Mouse (Mus musculus) R1 (cell line): ENCODE results near the gene Nrbf2.

Source experiments
- DNase-seq: peaks from one replicate; pipeline ENCODE4 v3.0.0-alpha.2; 2018; ENCODE audit warnings: low read depth, low spot score

Nrbf2 gene

DNA sequence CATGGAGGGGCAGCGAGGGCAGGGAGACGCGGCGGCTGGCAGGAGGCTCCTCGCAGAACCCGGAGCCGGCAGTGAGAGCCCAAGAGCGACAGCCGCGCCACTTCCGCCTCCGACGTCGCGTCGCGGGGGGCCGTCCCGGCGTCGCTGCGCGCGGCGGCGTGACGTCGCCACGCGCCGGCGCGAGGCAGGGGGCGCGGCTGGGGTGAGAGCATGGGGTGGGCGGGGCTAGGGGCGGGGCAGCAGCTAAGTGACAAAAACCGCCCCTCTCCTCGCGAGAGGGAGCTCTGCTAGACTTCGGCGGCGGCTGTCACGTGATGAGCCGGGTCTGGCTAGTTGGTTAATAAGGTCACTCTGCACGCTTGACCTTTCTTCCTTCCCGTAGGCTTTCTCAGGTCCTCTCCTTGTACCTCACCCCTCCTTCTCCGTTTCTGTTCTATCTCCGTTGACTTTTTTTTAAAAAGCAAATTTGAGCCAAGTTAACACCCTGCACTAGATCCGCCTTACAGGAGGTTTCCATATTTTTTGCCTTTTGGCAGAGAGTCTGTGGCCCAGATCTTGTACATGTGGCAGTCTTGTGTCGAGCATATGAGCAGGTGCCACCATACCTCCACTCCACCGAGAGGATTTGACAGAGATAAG is at the start of gene Nrbf2:
Gene Nrbf2 (minus strand): TSS at position 130 of the 639 bp plus-strand sequence.
- DNase-seq = peak; percentile 95

DNA sequence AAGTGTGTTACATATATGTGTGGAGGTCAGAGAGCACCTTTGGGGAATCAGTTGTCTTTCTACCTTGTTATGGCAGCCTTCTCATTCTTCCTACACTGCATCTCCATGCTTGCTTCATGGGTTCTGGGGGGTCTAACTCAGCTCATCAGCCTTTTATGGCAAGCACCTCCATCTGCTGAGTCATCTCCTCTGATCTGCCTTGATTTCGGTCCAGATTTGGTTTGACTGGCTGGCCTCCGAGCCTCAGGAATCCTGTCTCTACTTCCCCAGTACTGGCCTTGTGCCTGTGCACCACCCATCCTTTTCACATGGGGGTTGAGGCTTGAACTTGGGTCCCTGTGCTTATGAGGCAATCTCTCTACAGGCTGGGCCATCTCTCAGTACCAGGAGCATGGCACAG is 45.5 kb upstream of the Nrbf2 start:
- DNase-seq = no peak

DNA sequence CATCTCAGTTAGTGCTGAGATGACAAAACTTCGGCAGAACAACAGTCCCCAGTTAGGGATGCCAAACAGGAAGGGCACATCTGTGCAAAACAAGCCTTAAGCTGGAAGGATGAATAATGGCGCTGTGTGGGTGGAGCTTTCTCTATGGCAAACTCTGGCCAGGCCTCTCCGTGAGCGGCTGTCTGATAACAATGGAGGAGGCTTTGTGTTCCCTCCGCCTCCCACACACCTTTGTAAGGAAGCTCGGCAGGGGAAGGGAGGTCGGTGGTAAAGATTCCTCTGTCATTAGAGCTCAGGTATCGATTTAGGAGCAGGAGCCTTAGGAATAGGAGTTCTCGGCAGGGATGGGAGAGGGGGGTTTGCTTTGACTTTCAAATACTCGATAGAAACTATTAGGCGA is 44.6 kb upstream of the Nrbf2 start:
- DNase-seq = peak; percentile 87

DNA sequence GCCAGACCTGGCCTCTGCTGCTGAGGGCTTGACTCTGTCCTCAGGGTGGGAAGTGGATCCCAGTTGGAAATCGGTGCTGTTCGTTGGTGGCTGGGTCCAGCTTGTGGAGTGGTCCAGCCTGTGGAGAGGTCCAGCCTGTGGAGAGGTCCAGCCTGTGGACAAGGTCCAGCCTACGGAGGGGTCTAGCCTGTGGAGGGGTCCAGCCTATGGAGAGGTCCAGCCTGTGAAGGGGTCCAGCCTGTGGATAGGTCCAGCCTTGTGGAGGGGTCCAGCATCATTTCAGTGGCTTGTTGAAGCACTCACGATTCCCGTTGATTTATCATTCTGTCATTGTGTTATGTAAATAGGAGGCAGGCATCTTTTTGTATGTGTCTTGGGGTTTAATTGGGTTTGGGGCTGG is 43.1 kb upstream of the Nrbf2 start:
- DNase-seq = no peak

DNA sequence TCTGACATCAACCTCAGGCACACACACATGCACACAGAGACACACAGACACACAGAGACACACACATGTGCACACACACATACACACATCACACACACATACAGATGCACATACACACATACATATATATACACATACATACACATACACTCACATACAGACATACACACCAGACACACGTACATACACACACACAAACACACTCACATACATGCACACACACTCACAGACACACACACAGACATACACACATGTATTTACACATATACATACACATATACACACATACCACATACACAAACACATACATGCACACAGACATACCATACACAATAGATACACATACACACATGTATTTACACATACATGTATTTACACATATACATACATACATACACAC is 38.9 kb upstream of the Nrbf2 start:
- no peak for DNase-seq

DNA sequence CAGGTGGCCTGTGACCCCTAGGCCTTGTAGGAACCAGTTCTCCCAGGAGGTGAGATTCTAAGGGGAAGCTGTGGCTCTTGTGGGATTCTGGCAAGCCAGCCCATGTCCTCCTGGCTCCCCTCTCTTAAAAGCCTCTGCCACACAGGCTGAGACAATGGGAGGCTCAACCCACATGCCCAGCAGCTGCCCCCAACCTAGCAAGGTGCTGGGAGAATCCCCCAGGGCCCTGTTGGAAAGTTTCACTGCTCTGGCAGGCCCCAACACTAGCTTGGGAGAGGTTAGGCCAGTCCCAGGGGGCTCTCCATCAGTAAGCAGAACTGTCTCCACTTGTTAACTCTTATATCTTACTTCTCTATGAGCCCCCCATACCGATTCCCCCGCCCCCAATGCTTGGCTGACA is 36.3 kb upstream of the Nrbf2 start:
- DNase-seq = no peak

DNA sequence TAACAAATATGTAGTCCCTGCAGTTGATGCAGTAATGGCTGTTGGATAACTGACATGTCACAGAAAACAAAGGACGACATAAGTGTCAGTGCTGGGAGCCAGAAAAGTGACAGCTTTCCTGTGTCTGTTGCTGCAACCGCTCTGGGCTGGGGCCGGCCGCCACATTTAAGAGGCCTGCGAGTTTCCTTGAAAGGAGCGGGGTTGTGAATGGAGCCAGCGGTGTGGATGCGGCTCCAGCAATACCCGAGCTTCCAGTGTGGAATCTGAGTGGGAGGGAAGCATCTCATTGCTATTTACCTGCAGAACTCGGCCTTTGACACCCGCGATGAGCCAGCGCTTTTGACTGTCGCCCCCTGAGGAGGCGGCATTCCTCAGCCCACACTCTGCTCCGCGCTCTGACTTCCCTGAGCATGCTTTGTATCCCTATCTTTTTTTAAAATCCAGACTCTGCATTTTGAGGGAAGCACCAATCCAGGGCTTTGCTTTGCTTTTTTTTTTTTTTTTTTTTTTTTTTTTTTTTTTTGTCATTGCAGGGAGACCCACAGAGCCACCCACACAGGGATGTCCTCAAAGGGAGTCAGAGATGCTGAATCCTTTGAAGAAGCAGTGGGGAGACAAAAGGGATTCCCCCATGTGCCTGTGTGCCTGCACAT is 35.2 kb upstream of the Nrbf2 start:
- no peak for DNase-seq

DNA sequence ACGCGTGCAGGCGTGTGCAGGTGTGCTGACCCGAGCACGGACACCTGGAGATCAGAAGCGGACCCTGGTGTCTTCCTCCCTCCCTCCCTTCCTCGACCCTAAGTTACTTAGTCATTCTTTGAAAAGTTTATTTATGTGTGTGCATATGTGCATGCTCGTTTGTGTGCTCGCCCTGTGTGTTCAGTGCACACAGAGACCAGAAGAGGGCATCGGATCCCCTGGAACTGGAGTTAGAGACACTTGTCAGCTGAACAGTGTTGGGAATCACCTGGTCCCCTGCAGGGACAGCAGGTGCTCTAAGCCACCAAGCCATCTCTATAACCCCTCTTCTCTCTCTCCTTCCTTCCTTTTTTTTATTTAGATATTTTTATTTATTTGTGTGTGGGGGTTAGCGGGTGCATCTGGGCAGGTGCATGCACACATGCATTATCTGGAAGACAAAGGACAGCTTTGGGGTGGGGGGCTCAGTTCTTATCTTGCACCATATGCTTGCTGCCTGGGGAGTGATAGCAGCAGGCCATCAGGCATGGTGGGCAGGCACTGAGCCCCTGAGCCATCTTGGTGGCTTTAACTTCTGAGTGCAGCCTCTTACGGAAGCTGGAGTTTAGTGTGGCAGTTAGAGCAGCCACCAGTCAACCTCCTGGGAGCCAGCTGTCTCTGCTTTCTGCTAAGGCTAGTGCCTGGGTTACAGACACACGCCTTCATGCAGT is 34.1 kb upstream of the Nrbf2 start:
- no peak for DNase-seq

DNA sequence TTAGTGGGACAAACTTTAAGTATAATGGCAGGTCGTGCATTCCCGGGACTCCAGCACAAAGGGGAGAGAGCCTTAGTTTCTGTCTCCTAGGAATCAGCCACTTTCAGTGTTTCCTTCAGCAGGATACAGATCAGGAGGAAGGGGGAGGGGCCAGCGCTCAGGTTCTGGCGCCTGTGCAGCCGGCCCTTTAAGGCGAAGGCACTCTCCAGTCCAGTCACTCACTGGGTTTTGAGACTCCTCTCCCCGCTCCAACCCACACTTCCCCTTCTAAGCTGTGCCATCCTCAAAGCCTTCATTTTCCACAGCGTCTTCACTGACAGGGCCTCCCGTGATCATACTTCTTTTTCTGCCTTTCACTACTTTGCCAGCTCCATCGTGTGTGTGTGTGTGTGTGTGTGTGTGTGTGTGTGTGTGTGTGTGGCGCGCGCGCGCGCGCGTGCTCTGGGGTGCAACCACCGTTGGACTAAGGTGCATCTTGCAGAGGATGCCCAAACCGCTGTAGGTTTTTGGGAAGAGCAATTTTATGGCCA is 32.9 kb upstream of the Nrbf2 start:
- DNase-seq = peak; percentile 59

DNA sequence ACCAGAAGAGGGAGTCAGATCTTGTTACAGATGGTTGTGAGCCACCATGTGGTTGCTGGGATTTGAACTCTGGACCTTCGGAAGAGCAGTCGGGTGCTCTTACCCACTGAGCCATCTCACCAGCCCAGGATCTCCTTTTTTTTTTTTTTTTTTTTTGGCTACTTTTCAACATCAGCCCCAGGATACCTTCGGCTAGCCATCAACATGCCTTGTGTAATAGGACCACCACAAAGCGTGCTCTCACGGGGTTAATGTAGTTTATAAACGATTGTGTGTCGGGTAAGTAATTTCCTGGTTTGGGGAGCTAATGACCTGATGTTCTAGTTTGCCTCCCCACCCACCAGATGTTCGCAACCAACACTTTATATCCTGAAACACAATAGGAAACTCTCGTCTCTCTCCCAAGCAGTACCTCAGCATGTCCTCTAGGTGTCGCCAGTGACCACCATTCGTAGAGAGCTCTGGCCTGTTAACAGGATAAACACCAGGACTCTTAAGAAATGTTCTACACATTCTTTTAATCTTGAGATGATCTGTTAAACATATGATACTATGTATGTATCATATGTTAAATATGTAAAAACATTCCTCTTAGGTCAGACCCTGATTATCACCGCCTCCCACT is 29.8 kb upstream of the Nrbf2 start:
- peak; percentile 83 for DNase-seq

DNA sequence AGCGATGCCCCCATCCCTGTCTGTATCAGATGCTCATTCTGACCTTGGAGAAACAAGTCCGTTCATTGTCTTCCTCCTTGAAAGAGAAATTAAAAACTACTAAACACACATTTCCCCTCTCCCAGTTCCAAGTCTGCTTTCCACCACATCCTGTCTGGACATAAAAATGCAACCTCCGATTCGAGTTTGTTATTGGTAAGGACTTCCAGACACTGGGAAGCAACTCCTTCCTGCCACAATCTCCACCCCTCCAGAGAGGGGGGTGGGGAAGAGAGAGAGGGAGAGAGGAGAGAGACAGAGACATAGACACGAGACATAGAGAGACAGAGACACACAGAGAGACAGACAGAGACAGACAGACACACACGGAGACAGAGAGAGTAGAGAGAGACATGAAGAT is 27.4 kb upstream of the Nrbf2 start:
- no peak for DNase-seq

DNA sequence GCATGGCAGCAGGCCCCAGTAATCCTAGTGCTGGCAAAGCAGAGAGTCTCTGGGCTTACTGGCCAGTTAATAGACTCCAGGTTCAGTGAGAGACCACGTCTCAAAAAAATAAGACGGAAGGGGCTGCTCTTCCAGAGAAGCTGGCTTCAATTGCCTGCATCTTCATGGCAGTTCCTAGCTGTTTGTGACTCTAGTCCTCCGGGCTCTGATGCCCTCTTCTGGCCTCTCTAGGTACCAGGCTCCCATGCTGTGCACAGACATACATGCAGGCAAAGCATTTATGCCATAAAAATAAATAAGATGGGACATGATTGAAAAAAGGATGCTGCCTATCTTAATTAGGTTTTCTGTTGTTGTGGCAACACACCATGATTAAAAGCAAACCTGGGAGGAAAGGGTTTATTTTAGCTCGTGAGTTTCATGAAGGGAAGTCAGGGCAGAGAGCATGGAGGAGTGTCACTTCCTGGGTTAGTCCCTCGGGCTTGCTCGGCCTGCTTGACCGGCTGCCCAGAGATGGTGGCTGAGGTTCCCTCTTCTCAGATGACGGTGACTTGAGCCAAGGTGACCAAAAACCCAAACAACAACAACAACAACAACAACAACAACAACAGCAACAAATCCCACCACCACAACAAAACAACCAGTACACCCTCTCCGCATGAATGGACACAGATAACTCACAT is 26.3 kb upstream of the Nrbf2 start:
- DNase-seq = peak; percentile 52

DNA sequence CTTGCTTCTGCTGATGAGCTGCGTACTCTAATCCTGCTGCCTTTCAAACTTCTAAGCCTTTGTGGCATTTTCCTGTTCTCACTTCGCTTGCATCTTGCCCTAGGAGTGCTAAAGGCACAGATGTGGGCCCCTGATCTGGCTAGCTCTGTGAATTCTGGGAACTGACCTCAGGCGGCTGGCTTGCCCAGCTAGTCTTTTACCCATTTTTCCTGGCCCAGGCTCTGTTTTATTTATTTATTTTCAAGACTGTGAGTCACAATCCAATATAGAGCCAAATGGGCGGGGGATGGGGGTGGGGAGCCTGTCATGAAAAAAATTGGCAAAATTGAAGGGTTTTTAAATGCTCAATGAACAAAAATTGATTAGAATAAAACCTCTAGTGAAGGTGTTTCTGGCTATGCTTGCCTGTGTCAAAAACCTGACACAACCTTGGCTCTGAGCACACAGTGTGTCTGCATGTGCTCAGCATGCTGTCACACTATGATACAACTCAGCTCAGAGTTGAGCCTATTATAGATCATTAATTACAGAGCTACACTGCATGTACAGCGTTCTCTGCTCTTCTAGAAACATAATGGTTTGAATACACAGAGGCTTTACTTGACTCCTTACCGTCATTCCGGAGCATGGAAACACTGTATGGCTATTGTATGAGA is 24.5 kb upstream of the Nrbf2 start:
- no peak for DNase-seq

DNA sequence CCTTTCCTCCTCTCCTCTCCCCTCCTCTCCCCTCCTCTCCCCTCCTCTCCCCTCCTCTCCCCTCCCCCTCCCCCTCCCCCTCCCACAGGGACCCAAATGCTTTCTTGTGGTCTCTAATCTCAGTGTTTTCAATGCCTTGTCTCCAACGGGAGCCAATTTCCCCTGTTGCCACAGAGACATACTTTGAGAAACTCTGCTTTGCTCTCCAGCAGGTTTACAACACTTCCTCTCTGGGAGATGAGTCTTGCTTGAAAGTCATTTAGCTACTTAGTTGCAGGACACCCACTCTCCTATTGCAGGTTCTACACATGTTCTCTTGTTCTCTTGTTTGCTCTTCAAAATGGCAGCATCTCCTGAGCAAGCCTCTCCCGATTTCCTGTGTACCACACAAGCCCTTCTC is 17.2 kb upstream of the Nrbf2 start:
- DNase-seq = peak; percentile 25

DNA sequence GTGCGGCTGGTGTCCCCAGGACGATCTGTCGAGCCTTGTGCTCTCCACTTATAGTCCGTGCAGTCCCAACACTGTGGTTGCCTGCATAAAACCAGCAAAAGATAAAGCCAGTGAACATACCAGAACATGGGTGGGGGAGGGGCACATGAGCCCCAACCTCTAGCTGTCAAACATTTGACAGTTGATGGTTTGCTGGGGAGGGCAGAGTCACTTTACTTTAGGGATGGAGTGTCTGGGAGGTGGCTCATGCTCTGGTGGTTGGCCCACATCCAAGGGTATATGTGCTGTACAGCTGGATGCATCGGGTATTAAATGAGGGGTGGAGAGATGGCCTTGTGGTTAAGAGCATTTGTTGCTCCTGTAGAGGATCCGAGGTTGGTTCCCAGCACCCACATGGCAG is 15.9 kb upstream of the Nrbf2 start:
- DNase-seq = no peak

DNA sequence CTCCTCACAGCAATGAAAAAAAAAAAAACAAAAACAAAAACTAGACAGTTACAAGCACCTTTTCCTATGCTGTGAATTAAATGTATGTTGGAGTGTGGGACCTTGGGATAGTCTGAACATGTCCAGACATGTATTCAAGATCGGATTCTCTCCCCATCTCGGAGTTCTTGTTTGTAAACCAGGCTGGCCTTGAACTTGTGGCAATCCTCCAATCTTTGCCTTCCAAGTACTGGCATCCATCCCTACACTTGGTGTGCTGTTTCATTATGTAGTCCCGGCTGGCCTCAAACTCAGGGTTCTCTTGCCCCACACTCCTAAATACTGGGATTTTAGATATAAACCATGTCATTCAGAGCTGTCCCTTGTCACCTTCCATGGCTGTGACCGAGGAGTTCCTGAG is 14.2 kb upstream of the Nrbf2 start:
- DNase-seq = no peak

DNA sequence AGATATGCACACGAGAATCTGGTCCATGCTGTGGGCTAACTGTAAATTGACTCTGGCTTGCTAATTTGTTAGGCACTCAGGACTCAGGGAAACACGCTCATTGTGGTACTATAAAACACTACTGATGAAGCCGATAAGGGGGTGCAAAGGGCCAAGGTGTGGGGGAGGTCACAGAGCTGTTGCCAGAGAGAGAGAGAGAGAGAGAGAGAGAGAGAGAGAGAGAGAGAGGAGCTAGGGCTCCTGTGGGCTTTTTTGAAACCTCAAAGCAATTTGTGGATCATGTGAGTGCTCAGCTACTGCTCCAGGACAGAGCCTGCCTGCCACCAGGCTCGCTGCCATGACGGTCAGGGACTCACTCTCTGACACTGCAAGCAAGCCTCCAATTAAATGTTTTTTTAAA is 13.8 kb upstream of the Nrbf2 start:
- no peak for DNase-seq

DNA sequence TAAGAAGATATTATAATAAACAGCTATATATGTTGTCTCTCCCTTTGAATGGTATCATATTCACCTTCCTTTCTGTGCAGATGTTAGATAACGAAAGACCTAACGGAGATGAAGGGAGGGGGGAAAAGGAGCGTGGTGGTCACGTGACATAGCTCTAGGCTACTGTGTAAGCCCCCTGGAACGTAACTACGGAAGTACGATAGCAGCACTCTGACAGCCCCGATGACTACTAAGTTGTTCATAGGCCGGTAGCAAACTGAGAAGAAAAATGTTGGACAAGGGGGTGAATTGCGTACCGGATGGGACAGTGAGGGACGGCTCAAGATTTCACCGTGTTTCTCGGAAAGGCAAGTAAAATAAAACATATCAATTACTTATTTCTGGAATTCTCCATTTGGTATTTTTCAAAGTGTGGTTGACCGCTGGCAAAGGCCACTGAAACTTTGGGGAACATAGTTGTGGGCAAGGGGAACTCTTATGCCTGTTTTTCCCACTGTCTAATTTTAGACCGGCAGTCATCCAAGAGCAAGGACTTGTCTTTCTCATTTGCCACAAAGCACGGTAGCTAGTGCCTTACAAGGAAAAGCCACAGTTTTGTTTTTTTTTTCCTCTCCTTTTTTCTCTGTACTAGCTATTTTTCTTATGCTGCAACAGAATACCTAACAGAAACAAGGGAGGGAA is 12.2 kb upstream of the Nrbf2 start:
- no peak for DNase-seq

DNA sequence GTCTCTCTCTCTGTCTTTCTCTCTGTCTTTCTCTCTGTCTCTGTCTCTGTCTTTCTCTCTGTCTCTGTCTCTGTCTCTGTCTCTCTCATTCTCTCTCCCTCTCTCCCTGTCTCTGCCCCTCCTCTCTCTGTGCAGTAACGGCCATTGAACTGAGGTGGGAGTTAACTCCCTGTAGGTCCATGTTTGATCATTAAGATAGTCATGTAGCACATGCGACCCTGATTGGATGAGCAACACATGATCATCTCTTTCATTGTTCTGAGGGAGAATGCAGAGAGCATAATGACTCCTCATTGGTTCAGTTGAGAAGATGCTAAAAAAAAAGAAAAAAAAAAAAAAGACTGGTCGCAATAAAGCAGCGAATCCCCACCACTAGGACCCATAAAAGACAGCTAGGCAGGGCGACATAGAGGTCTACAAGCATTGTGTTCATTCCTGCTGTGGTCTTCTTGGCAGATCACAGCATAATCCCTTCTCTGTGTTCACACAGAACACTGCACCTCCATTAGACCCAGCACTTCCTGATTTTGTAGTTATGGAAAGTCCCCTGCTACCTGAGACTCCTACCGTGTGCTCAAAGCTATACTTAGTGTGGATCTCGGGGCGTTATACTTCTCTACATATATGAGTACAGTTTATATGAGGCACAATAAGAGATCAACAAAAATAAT is 11.5 kb upstream of the Nrbf2 start:
- no peak for DNase-seq

DNA sequence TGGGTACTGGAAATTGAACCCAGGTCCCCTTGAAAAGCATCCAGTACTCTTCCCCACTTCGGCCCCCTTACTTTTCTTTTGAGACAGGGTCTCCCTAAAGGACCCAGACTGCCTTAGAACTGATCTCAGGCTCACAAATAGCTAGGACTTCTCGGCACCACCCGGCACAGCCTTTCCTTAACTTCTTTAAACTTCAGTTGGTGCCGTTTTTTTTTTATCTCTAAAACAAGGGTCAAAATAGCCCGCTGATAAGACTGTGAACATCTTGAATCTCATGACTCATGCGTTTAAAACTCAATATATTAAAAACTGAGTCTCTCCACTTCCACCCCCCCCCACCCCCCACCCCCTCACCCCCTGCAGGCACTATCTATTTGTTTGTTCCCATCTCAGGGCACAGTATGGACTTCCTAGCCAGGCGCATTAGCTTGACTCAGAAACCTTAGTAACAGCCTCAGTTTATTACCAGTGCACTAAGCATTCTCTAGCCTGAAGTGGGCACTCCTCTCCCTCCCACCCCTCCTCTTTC is 10.9 kb upstream of the Nrbf2 start:
- DNase-seq = no peak
